Mouse (Mus musculus) central nervous system, embryonic 11.5 days (tissue): Measurements from ENCODE around the gene Cep104. TPM values are rescaled to one million over a fixed set of nuclear protein-coding genes. Genes with fewer than 3 reads are reported as not detected.

ENCODE experiments used
- polyA plus RNA-seq: library from polyadenylated mRNA; depleted of rRNA; stranded (reverse); fragments of >200 nt; gene quantifications from 2 replicates; pipeline ENCODE4 v1.2.3, GENCODE M21; 2012; rRNA removed

The Cep104 gene
- polyA plus RNA-seq: 14.3 and 15.2 TPM in 2 replicates

DNA sequence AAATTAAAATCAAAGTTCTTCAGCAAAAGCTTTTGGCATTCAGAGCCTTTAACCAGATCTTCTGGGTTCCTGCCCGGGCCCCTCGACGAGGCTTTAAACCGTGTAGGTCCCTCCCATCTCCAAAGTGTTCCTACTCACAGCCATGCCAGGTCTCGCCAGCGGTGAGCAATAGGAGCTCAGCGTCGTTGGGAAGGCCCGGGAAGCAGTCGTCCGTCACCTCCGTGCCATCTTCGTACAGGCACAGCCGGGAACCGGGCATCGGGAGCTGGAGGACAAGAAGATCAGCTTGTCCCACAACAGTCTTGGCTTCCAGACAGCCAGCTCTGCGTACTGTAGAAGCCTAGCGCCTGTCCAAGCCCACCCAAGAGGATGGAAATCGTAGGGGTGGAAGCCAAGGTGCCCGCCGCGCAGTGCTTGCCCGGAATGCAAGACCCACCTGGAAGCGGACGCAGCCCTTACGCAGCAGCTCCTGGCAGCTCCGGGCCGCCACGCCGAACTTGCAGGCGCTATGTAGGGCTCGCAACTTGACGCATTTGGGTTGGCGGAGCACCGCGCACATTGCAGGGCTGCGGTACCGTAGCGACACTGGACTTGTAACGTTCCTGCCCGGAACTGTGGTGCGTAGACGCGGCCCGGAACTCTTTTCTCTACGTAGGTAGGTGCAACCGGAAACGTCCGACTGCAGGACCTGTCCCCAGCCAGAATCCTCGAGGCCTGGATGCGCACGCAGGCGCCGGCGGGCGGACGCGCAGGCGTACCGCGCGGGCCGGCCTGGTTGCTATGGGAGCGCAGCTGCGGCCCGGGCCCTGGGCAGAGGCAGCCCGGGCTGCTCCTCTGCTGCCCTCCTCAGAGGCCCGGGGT is at the start of gene Cep104, which contains the start of gene Dffb:
Gene Cep104 (plus strand): TSS at position 764 of the 861 bp plus-strand sequence.
Gene Dffb (minus strand): TSS at position 696 of the 861 bp plus-strand sequence.

GRCm38 (mm10) chr4:153956569-153957405 is 18.2 kb upstream of the Cep104 start, which contains the start of gene A430005L14Rik:
Gene A430005L14Rik, plus strand, starts transcription at chr4:153957237.

GRCm38 (mm10) chr4:154011646-154012089 is 36.7 kb downstream of the Cep104 start, which contains the start of gene Lrrc47:
Gene Lrrc47, plus strand, starts transcription at chr4:154011731.

GRCm38 (mm10) chr4:154025641-154026440 is 50.8 kb downstream of the Cep104 start, which contains the start of gene Smim1:
Gene Smim1, minus strand, starts transcription at chr4:154026230.

GRCm38 (mm10) chr4:154042577-154042976 is 67.6 kb downstream of the Cep104 start, which contains the start of gene Ccdc27:
Gene Ccdc27, minus strand, starts transcription at chr4:154042677.

Other genes with a start within 250 kb of the Cep104 start
- 56.9 and 75.5 TPM in 2 replicates for gene A430005L14Rik, start 18.0 kb upstream of the Cep104 start, polyA plus RNA-seq
- gene Dffb, start 68 bp upstream of the Cep104 start, polyA plus RNA-seq: 12.8 and 20.6 TPM in 2 replicates
- 56.2 and 120 TPM in 2 replicates for gene Lrrc47, start 36.5 kb downstream of the Cep104 start, polyA plus RNA-seq
- gene Smim1, start 51.0 kb downstream of the Cep104 start, polyA plus RNA-seq: 18.6 and 25.9 TPM in 2 replicates
- not detected in 2 replicates for gene Ccdc27, start 67.5 kb downstream of the Cep104 start, polyA plus RNA-seq
- 1.7 and 2.4 TPM in 2 replicates for gene Trp73, start 165.0 kb downstream of the Cep104 start, polyA plus RNA-seq
- 40.0 and 57.3 TPM in 2 replicates for gene Wrap73, start 167.2 kb downstream of the Cep104 start, polyA plus RNA-seq
- gene Tprgl, start 185.5 kb downstream of the Cep104 start, polyA plus RNA-seq: 71.2 and 91.6 TPM in 2 replicates
- 21.2 and 25.6 TPM in 2 replicates for gene Megf6, start 195.5 kb downstream of the Cep104 start, polyA plus RNA-seq